Mouse (Mus musculus) adipocyte (in vitro differentiated cells): Measurements from ENCODE around the gene Myh13.
A peak's percentile ranks its signal among the peaks of the same experiment; 100 is the strongest.

Source experiments
- DNase-seq: peaks from one replicate; pipeline ENCODE4 v3.0.0-alpha.2; 2016; ENCODE audit warnings: low spot score

Gene Myh13

DNA sequence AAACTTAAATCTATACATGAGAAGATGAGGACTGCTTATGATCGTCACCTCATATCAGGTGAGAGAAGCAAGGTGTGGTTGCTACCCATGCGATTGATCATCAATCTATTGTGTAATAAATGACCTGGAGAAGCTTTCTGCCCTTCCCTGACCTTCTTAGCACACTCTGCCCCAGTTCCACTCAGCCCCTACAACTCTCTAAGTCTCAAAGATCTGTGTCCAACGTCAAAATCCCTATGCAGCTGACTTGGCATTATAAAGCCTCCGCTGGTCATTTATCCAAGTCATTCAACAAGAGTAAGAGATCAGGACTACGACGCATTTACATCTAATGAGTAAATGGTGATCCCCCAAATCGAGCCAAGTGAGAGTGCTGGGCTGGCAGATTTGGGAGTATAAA, at the start of gene Myh13:
TSS of gene Myh13 (plus strand) at position 301 of the 400 bp plus-strand sequence.
- DNase-seq: no peak

- no peak for DNase-seq
Measured at GRCm38 (mm10) chr11:67276601-67277174, 44.8 kb upstream of the Myh13 start, which contains the start of gene Myh8. TSS of gene Myh8 (plus strand) at chr11:67277124.

DNA sequence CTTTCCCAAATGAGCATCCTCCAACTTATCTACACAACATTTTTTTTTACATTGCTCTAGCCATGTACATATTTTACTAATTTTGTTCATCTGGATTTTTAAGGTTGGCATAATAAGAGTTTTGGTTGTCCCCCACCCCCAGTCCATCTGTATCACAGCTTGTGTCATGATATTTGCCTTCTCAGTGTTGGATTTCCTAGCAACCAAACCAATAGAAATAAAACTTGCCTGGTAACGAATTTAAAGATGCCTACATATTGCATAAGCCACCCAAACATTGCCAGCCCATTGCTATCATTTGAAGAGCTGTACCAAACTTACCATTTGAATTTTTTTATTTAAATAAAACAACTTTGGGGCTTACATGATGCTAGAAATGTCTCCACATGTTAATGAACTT, 28.0 kb upstream of the Myh13 start:
- no peak for DNase-seq

DNA sequence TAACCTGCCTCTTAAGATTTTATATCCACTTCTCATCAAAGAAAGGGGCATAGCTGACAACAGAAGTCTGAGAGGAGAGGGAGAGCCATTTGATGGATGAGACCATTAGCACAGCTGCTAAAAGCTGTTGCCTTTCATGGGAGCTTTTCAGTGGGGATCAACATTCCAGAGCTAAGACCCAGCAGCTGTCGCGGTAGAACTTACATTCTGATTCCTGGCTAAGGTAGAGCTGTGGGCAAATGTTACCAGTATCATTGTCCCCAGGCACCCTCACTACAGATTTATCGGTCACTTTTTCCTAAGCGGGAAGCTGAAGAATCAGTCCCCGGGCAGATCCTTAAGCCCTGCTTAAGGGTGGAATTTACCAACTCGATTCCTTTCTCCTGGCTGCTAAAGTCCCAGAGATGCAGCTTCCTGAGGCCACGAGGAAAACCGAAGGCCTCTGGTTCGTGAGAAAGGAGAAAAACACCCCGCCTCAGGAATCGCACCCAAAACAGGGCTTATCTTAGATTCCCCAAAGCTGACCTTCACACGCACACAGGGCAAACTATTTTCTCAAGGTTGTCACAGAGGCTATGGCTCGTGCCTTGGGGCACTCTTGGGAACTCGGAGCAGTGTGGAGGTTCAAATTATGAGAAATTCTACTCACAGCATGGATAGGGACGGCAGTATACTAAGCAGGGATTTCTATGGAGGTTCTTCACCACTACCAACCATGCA, 7.6 kb upstream of the Myh13 start:
- DNase-seq: no peak

GRCm38 (mm10) chr11:67326536-67326935, 5.1 kb downstream of the Myh13 start:
- DNase-seq: no peak

GRCm38 (mm10) chr11:67344556-67344955, 23.1 kb downstream of the Myh13 start:
- no peak for DNase-seq

- DNase-seq: no peak
Measured at GRCm38 (mm10) chr11:67345186-67345855, 23.9 kb downstream of the Myh13 start.

- DNase-seq: no peak
Measured at GRCm38 (mm10) chr11:67345856-67346236, 24.4 kb downstream of the Myh13 start.

DNA sequence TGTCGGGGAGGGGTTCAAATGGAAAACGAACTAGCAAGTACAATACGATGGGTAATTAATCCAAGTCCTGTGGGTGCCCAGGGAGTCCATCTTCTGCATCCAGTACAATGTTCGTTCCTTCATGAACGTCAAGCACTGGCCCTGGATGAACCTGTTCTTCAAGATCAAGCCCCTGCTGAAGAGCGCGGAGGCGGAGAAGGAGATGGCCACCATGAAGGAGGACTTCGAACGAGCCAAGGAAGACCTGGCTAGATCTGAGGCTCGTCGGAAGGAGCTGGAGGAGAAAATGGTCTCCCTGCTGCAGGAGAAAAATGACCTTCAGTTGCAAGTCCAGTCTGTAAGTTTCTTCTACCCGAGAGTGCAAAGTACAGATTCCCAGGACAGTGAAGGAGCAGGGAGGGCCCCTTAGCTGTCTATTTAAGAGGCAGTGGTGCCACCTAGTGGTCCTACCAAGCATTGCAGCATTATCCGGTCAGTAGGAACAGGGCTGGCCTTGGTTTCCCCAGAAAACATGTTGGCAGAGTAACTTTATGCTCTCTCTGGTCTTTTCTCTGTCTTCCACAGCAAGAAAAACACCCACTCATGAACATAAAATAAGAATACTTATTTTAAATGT, 28.8 kb downstream of the Myh13 start:
- peak; percentile 80 for DNase-seq

GRCm38 (mm10) chr11:67353011-67353410, 31.6 kb downstream of the Myh13 start:
- DNase-seq: no peak

- no peak for DNase-seq
Measured at GRCm38 (mm10) chr11:67358031-67358430, 36.6 kb downstream of the Myh13 start.

- DNase-seq: no peak
Measured at GRCm38 (mm10) chr11:67362236-67362635, 40.8 kb downstream of the Myh13 start.

- no peak for DNase-seq
Measured at GRCm38 (mm10) chr11:67364551-67364950, 43.1 kb downstream of the Myh13 start.

DNA sequence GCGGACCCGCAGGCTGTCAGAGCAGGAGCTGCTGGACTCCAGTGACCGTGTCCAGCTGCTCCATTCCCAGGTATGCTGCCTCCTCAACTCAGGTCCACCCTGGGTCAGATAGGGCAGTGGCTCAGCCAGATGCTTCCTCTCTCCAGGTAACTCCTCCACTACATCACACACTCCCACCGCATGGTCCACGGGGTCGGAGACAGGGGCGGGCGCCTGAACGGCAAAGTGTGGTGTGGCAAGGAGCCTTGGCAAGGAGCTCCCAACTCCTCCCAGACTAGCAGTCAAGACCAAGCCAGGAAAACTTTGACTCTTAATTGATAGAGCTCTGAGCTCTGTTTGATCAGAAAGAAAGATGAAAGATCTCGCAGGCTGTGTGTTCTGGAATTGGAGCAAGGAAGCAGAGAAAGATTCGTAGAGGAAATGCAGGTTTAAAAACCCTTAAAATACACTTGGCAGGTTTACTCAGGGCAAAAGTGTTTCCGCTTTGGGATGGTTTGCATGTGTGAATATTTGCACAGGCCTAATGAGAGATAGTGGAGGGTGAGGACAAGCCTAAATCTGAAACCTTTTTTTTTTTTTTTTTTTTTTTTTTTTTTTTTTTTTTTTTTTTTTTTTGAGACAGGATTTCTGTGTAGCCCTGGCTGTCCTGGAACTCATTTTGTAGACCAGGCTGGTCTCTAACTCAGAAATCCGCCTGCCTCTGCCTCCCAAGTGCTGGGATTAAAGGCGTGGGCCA, 43.7 kb downstream of the Myh13 start:
- DNase-seq: no peak

GRCm38 (mm10) chr11:67366936-67367335, 45.5 kb downstream of the Myh13 start:
- no peak for DNase-seq

GRCm38 (mm10) chr11:67373333-67373732, 51.9 kb downstream of the Myh13 start:
- peak; percentile 60 for DNase-seq

GRCm38 (mm10) chr11:67376308-67376707, 54.9 kb downstream of the Myh13 start:
- DNase-seq: peak; percentile 31

DNA sequence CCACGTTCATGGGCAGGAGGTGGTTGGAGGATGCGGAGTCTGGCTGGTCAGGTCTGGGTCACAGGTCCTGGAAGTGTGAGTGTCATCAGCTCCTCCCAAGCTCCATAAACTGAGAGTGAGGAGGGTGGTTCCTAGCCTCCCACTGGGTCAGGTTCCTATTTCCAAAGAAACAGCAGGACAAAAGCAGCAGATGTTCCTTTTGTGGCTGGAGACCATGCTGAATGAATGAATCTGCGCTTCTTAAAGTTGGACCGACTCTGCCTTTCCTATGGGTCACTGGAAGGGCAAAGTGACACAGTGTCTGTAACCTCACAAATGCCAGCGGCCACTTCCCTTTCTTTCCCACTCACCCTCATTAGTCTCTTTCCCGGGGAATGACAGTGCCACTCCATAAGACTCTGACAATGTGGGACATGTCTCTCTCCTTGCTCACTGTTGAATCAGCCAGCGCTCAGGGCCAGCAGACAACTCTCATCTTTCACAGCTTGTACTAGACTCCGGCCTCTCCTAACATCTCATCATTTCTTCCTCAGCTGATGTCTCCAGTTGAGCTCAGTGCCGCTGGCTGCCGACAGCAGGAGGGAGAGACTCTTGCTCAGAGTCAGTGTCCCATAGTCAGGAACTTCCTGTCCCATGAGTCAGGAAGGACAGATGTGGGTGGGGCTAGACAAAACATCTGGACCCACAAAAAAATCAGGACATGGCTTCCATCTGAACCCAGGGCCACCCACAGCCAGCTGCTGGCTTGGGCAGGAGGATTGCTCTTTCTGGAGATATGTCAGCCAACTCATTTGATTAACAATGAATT, 58.4 kb downstream of the Myh13 start:
- DNase-seq: peak; percentile 17

DNA sequence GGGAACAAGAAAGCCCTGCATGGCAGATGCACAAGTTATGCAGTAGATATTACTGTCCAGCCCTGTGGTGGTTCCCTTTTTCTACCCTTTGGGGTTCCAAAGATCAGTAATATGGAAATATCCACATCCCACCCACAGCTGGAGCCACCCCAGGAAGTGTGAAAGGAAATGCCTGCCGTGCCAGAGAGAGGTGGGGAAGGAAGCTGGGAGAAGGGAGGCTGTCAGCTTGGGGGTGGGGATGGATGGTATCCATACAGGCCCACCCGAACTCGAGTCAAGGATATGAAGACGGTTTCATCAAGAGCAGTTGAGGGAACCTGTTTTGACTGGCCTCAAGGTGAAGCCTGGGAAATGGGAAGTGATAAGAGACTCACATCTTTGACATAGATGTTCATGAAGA, 60.4 kb downstream of the Myh13 start:
- DNase-seq: no peak

DNA sequence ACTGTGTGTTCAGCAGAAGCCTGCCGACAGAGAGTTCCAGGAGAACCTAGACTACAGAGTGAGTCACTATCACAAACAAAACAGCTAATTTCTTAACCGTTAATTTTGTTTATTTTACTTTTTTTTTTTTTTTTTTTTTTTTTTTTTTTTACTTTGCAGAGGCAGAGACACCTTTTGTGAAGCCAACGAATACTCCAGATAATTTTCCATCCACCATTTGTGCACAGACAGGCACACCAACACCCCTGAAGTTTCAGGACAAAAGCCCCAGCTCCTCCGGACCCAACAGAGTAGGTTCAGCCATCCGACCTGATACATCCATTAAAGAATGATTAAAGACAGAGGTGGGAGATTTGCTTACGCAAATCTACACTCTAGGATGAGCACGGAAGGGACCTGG, 63.2 kb downstream of the Myh13 start:
- no peak for DNase-seq

DNA sequence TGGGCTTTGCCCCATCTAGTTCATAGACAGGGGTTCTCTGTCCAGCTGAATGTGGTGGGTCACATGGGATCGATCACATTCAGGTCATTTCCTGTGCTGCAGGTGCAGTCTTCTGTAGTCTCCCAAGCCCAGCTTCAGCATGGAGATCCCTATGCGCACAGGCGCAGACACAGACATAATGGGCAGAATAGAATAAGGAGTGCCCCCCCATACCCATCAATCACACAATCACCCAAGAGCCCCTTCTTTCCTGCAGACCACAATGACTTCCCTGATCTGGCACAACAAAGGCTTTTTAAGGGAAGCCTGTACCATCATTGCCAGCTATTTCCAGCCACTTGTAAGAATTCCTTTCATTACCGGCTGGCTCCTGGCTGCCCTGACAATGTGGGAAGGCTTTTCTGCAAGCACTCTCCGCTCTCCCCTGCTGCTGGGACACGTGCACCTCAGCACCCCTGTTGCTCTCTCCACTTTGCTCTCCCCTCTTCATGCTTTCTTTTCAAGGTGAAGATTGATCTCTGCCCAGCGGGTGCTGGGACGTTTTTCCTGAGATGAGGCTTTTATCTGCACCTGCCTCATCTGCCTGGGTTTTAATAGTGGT, 65.5 kb downstream of the Myh13 start:
- no peak for DNase-seq
